Mouse (Mus musculus) layer of hippocampus, adult 2 months (tissue): ENCODE measurements around the gene Plekha4. TPM values are rescaled to one million over a fixed set of nuclear protein-coding genes. Genes with fewer than 3 reads are reported as not detected.
"Not testable (repeated sequence)": the region's sequence is repeated elsewhere in the genome, so short reads cannot be mapped to it uniquely, and the experiment has no call there.

Source experiments
- DNase-seq, 2 experiments: peaks; one replicate each; pipeline ENCODE4 v3.0.0; 2022; ENCODE audit warnings: low spot score in 2 of 2
- H3K27ac ChIP-seq: fragments of 200-600 bp; 2 replicates; pipeline ENCODE4 v1.8.1; 2022
- H3K4me3 ChIP-seq: fragments of 200-600 bp; 2 replicates; pipeline ENCODE4 v1.8.1; 2022; ENCODE audit warnings: mild to moderate bottlenecking
- CTCF ChIP-seq: fragments of 200-600 bp; conservative IDR thresholded peaks from 2 replicates; pipeline ENCODE4 v1.8.1; 2022; ENCODE audit warnings: antibody characterized with exemption, mild to moderate bottlenecking, moderate library complexity
- total RNA-seq, 2 experiments: library from RNA; stranded (reverse); gene quantifications; 2 replicates each; pipeline ENCODE4 v1.2.3; 2021

Plekha4 gene
- total RNA-seq, 2 experiments from 2014 or later: 0.52 to 0.79 TPM

- not testable (repeated sequence) for DNase-seq
- peak; percentile 71 for TF ChIP-seq CTCF
Observed at GRCm38 (mm10) chr7:45516846-45517245, 9.3 kb upstream of the Plekha4 start.

GRCm38 (mm10) chr7:45518618-45519017 lies 7.5 kb upstream of the Plekha4 start:
- H3K4me3 ChIP-seq: no peak overlapping the region
- no peak for DNase-seq

More at GRCm38 (mm10) chr7:45516846-45517245, 9.3 kb upstream of the Plekha4 start:
- H3K4me3 ChIP-seq, H3K27ac ChIP-seq: not testable (repeated sequence)

GRCm38 (mm10) chr7:45519345-45520120 lies 6.6 kb upstream of the Plekha4 start:
- Histone ChIP-seq H3K27ac (no peak overlapping the region), H3K4me3 (no peak overlapping the region)
- no peak for DNase-seq
- TF ChIP-seq CTCF: no peak

More at GRCm38 (mm10) chr7:45518618-45519017, 7.5 kb upstream of the Plekha4 start:
- TF ChIP-seq CTCF: no peak
- no peak overlapping the region for H3K27ac ChIP-seq

- peak; percentile 15; the same call in 1 of the 2 replicates for TF ChIP-seq CTCF
- H3K27ac ChIP-seq: no peak overlapping the region
- H3K4me3 ChIP-seq: no peak overlapping the region
- DNase-seq: no peak
Observed at GRCm38 (mm10) chr7:45520605-45521004, 5.5 kb upstream of the Plekha4 start.

- peak; percentile 62 for TF ChIP-seq CTCF
- Histone ChIP-seq H3K4me3 (peak overlapping the region; percentile 73), H3K27ac (peak overlapping the region; percentile 88)
- DNase-seq: peak; percentile 91 to 92
Observed at GRCm38 (mm10) chr7:45521728-45522184, 4.4 kb upstream of the Plekha4 start.

- no peak for DNase-seq
- Histone ChIP-seq H3K4me3 (peak overlapping the region; percentile 73), H3K27ac (peak overlapping the region; percentile 88)
- no peak for TF ChIP-seq CTCF
Observed at GRCm38 (mm10) chr7:45522194-45522752, 3.9 kb upstream of the Plekha4 start.

- no peak for TF ChIP-seq CTCF
- no peak overlapping the region for H3K27ac ChIP-seq
- H3K4me3 ChIP-seq: no peak overlapping the region; the same call in 1 of the 2 replicates
- no peak for DNase-seq
Observed at GRCm38 (mm10) chr7:45522957-45523676, 3.0 kb upstream of the Plekha4 start.

- Histone ChIP-seq H3K27ac (no peak overlapping the region), H3K4me3 (peak overlapping the region; percentile 10; the same call in 1 of the 2 replicates)
- no peak for TF ChIP-seq CTCF
- DNase-seq: no peak
Observed at GRCm38 (mm10) chr7:45523678-45524170, 2.4 kb upstream of the Plekha4 start.

GRCm38 (mm10) chr7:45524841-45525621 lies 1.1 kb upstream of the Plekha4 start:
- peak overlapping the region; percentile 98 for H3K27ac ChIP-seq
- H3K4me3 ChIP-seq: peak overlapping the region; percentile 95
- no peak for TF ChIP-seq CTCF
- no peak for DNase-seq

GRCm38 (mm10) chr7:45526474-45527120 lies 467 bp downstream of the Plekha4 start:
- DNase-seq: no peak
- Histone ChIP-seq H3K27ac (peak overlapping the region; percentile 98), H3K4me3 (peak overlapping the region; percentile 95)
- TF ChIP-seq CTCF: peak; percentile 63

- H3K4me3 ChIP-seq, DNase-seq, H3K27ac ChIP-seq: not testable (repeated sequence)
Observed at GRCm38 (mm10) chr7:45527169-45527568, 1.0 kb downstream of the Plekha4 start.

GRCm38 (mm10) chr7:45529461-45529860 lies 3.3 kb downstream of the Plekha4 start:
- no peak for DNase-seq
- no peak for TF ChIP-seq CTCF
- H3K27ac ChIP-seq: no peak overlapping the region
- no peak overlapping the region for H3K4me3 ChIP-seq
